Mouse (Mus musculus) spleen, adult 2 months (tissue): Measurements from ENCODE around the gene Ptprn2. TPM values are rescaled to one million over a fixed set of nuclear protein-coding genes. Genes with fewer than 3 reads are reported as not detected.

Experiments used
- DNase-seq, 2 experiments: peaks; one replicate each; pipeline versions ENCODE4 v3.0.0 to v3.0.0-alpha.2; 2012 to 2021; ENCODE audit warnings: low spot score in 2 of 2, low read depth in 1 of 2
- H3K27ac ChIP-seq: fragments of 200-500 bp; 2 replicates; pipeline ENCODE4 v1.5.1; 2012; ENCODE audit warnings: low read length, inconsistent platforms; ENCODE audit not compliant: insufficient read depth
- H3K27me3 ChIP-seq: fragments of 200-500 bp; 2 replicates; pipeline ENCODE4 v1.6.1; 2012; ENCODE audit warnings: mild to moderate bottlenecking, moderate library complexity, low read length, inconsistent platforms; ENCODE audit not compliant: control insufficient read depth, insufficient read depth
- H3K36me3 ChIP-seq: fragments of 200-500 bp; 2 replicates; pipeline ENCODE4 v1.6.1; 2012; ENCODE audit warnings: mild to moderate bottlenecking, low read length, inconsistent platforms; ENCODE audit not compliant: control insufficient read depth, insufficient read depth
- H3K4me1 ChIP-seq: fragments of 200-500 bp; 2 replicates; pipeline ENCODE4 v1.6.1; 2011; ENCODE audit warnings: inconsistent platforms; ENCODE audit not compliant: control insufficient read depth, insufficient read depth, insufficient read length
- H3K4me3 ChIP-seq: fragments of 200-500 bp; 2 replicates; pipeline ENCODE4 v1.5.1; 2011; ENCODE audit warnings: mild to moderate bottlenecking, inconsistent platforms; ENCODE audit not compliant: insufficient read depth, insufficient read length; ENCODE audit errors: extremely low read depth
- CTCF ChIP-seq: fragments of 200-500 bp; IDR thresholded peaks from 2 replicates; pipeline ENCODE4 v1.5.1; 2011; ENCODE audit warnings: mild to moderate bottlenecking, inconsistent platforms; ENCODE audit not compliant: insufficient read depth, insufficient read length, insufficient replicate concordance; ENCODE audit errors: extremely low read depth
- POLR2A ChIP-seq: fragments of 200-500 bp; IDR thresholded peaks from 2 replicates; pipeline ENCODE4 v1.6.1; 2011; ENCODE audit warnings: low read depth, low read length, inconsistent platforms
- WGBS: fragments of 180-500 bp; shearing (Covaris S2); methylation state at CpG from one replicate; pipeline ENCODE4 v1.1.7; 2018; 5-methylcytosine and 5-hydroxymethylcytosine counted together
- polyA plus RNA-seq: library from polyadenylated mRNA; depleted of rRNA; stranded (reverse); fragments of >200 nt; gene quantifications from 2 replicates; pipeline ENCODE4 v1.2.3, GENCODE M21; 2012

Gene Ptprn2
- polyA plus RNA-seq, 1 experiment: 0.96 TPM

DNA sequence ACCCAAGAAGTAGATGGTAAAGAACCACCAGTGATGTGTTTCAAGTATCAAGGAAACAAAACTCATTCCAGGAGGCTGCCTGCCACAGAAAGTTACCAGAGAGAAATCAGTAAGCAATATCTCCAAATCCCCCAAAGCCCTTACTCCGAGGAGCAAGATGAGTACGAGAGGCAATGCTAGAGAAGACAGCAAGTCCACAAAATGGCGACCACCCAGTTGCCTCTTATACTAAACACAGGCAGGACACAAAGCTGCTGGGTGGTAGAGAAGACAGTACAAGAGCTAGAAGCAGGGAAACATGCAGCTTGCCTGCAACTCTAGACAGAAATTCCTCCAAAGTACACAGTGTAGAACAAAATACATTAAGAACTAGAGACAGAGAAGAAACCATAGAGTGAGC, 300.2 kb downstream of the Ptprn2 start:
- Histone ChIP-seq H3K4me3 (no peak overlapping the region), H3K27ac (no peak overlapping the region), H3K27me3 (no peaks in the 10 kb centered on the region), H3K4me1 (no peaks in the 10 kb centered on the region), H3K36me3 (no peaks in the 10 kb centered on the region)
- TF ChIP-seq CTCF: no peak
- TF ChIP-seq POLR2A: no peak
- DNase-seq: no peak
- WGBS: 82% methylated on average over 3 of the region's 3 CpGs

DNA sequence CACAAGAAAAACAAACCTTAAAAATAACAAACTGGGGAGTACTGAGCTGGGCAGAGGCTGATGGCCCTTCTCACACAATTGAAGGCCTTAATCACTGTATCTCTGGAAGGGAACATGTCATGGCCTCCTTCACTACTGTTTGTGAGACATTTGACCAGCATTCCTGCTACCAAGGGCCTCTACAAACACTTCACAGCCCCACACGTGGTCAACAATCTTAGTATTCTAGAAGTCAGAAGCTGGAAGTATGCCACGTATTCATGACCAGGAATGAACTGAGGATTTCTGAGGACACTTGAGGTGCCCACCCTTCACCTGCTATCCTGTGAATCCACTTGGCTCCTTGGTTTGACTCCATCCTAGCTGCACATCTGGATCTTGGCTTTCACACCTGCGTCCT, 302.8 kb downstream of the Ptprn2 start:
- WGBS: 83% methylated on average over 3 of the region's 3 CpGs
- DNase-seq: no peak
- Histone ChIP-seq H3K27me3 (no peaks in the 10 kb centered on the region), H3K4me3 (no peak overlapping the region), H3K4me1 (no peaks in the 10 kb centered on the region), H3K27ac (no peak overlapping the region), H3K36me3 (no peaks in the 10 kb centered on the region)
- TF ChIP-seq CTCF: no peak
- TF ChIP-seq POLR2A: no peak

DNA sequence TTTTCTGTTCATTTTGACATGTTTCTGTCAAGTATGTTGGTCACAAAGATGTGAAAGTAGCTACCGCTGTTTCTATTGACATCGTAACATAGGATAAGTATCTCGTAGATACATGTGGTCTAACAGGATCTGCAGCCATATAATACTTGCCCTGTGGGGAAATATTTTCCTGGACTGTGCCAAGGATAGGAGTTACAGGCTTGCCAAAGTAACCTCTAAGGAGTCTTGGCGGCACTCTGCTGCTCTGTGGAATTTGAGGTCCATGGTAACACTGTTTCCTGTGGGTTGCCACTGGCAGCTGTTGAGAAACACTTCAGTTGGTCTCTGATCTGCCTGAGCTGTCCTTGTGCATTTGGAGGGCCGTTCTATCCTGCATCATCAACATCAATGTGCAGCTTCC, 317.8 kb downstream of the Ptprn2 start:
- Histone ChIP-seq H3K4me1 (no peaks in the 10 kb centered on the region), H3K27me3 (no peaks in the 10 kb centered on the region), H3K27ac (no peak overlapping the region), H3K36me3 (no peaks in the 10 kb centered on the region), H3K4me3 (no peak overlapping the region)
- DNase-seq: no peak
- TF ChIP-seq POLR2A (no peak), CTCF (no peak)
- WGBS: 79% methylated on average over 5 of the region's 5 CpGs

DNA sequence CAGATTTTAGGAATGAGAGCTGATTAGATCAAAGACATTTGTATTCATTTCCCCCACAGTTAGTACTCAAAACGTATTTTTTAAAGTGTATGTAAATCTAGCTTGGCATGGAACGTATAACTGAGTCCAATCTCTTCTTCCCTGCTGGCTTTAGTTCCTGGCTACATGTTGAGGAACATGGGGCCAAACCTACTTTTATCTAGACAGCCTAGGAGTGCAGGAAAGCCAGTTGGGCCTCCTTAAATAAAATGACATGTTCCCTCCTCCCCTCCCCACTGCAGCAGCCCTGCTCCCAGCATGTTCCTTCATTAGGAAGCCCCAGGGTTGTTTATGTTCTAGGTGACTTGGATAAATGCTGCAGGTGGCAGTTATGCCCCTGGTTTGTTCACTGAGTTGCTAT, 319.2 kb downstream of the Ptprn2 start:
- WGBS: 69% methylated on average over 2 of the region's 2 CpGs
- H3K36me3 ChIP-seq: no peaks in the 10 kb centered on the region
- DNase-seq: no peak
- H3K27ac ChIP-seq: no peak overlapping the region
- no peak overlapping the region for H3K4me3 ChIP-seq
- no peak for TF ChIP-seq POLR2A
- no peak for TF ChIP-seq CTCF
- no peaks in the 10 kb centered on the region for H3K27me3 ChIP-seq
- no peaks in the 10 kb centered on the region for H3K4me1 ChIP-seq

DNA sequence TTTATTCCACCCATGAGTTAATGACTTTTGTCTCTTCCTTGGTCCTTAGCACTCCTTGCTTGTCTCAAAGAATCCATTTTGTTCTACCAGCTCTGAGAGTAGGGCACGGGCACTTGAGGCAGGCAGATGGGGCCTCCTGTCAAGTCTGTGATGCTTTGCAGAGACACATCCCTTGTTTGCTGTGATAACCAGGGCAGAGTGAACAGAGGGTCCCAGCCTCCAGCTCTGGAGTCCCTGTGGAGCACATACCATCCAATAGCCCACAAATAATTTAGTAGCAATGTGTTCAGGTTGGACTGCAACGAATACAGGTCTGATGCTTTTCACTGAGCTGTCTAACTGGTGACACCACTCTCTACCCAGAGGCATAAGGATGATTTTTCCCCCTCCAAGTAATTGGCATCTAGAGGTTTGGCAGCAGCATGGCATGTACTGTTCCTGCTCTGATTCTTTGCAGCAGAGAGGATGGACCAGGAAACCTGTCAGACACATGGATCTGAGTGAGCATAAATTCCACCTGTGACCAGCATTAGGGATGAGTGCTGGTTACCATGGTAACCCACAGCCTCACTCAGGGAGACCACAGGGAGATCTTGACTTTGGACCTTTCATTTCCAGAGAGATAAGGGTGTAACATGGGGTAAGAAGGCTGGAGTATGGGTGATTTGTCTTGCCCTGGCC, 319.7 kb downstream of the Ptprn2 start:
- WGBS: 64% methylated on average over 2 of the region's 2 CpGs
- no peaks in the 10 kb centered on the region for H3K4me1 ChIP-seq

DNA sequence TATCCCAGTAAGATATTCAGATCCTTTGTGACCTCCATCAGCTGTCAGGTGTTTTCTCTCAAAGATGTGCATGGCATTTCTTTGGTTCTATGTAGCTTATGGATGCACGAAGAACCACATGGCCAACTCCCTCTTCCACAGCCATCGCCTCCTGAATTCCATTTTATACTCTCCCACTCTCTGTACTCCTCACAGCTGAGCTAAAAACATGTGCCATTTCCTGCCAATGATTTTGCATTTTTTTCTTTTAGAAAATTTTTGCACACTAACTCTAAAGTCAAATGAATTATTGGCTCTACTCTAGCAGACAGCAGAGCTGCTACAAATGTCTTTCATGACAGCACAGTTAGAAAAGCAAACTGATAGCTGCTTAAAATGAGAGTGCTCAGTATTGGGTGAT, 320.6 kb downstream of the Ptprn2 start:
- Histone ChIP-seq H3K27ac (no peak overlapping the region), H3K4me3 (no peak overlapping the region), H3K4me1 (no peaks in the 10 kb centered on the region), H3K36me3 (no peaks in the 10 kb centered on the region), H3K27me3 (no peaks in the 10 kb centered on the region)
- no peak for DNase-seq
- WGBS: 79% methylated on average over 2 of the region's 2 CpGs
- TF ChIP-seq POLR2A: no peak
- TF ChIP-seq CTCF: no peak

More for the DNA sequence above, 319.7 kb downstream of the Ptprn2 start:
- no peak overlapping the region for H3K27ac ChIP-seq
- H3K36me3 ChIP-seq: no peaks in the 10 kb centered on the region
- TF ChIP-seq POLR2A (no peak), CTCF (no peak)
- DNase-seq: no peak
- H3K27me3 ChIP-seq: no peaks in the 10 kb centered on the region
- no peak overlapping the region for H3K4me3 ChIP-seq

DNA sequence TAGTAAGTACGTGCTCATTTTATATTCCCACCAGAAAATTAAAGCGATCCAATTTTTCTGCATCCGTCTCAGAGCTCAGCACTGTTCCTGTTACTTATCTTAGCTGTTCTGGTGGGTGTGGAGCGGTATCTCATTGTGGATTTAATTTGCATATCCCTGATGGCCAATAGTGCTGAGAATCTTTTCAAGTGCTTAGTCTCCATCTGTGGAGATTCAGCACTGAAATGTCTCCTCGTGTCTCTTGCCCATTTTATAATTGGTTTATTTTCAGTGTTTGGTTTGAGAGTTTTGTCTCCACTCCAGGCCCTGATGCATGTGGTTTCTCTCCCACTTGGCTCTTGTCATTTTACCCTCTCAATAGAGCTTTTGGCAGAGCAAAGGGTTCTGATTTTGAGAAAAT, 327.5 kb downstream of the Ptprn2 start:
- no peaks in the 10 kb centered on the region for H3K27me3 ChIP-seq
- 90% methylated on average over 5 of the region's 5 CpGs for WGBS
- no peak overlapping the region for H3K4me3 ChIP-seq
- TF ChIP-seq POLR2A: no peak
- TF ChIP-seq CTCF: no peak
- no peak for DNase-seq
- H3K36me3 ChIP-seq: no peaks in the 10 kb centered on the region
- H3K27ac ChIP-seq: no peak overlapping the region
- no peaks in the 10 kb centered on the region for H3K4me1 ChIP-seq
